Mouse (Mus musculus) bone marrow macrophage, adult 2 months (primary cell): ENCODE measurements at regions not wholly inside any gene's neighbourhood (a gene's known extent, or its start where the extent isn't known, plus 50 kb on each side); places are given as distances from the start of the nearest gene placed in this dataset.

Experiments
- CTCF ChIP-seq: IDR thresholded peaks from 2 replicates; pipeline ENCODE4 v1.5.1; 2012; ENCODE audit warnings: low read depth, mild to moderate bottlenecking, low read length, moderate library complexity
- POLR2A ChIP-seq: IDR thresholded peaks from 2 replicates; pipeline ENCODE4 v1.6.1; 2012; ENCODE audit warnings: mild to moderate bottlenecking, low read depth, low read length, borderline replicate concordance

- no peak for TF ChIP-seq CTCF
- TF ChIP-seq POLR2A: no peak
These were observed 377.3 kb upstream of the Nox3 start for GRCm38 (mm10) chr17:4073381-4073780.
